Mouse (Mus musculus): ENCODE measurements around the gene Zfp958. TPM values are rescaled to one million over a fixed set of nuclear protein-coding genes. Genes with fewer than 3 reads are reported as not detected.

Gene Zfp958
- polyA plus RNA-seq, 1 experiment from 2014 or later = 9.8 TPM

- peak overlapping the region; percentile 71 for H3K4me2 ChIP-seq
- H3K27ac ChIP-seq (ENCODE audit: low read depth, low read length) = no peak overlapping the region
- no peaks in the 10 kb centered on the region for H3K36me3 ChIP-seq (ENCODE audit: control insufficient read depth, insufficient read depth, low read length)
- H3K4me3 ChIP-seq (ENCODE audit: low read depth, low read length) = peak overlapping the region; percentile 70
- H3K9ac ChIP-seq (ENCODE audit: low read depth, low read length) = peak overlapping the region; percentile 77
- DNase-seq (ENCODE audit: low spot score) (no peak), ATAC-seq (replicated peaks; ENCODE audit: low FRiP score) (no peak)
- no peaks in the 10 kb centered on the region for H3K27me3 ChIP-seq (replicated peaks; ENCODE audit: control insufficient read depth, insufficient read depth, low read length)
- 78% methylated on average over 8 of the region's 8 CpGs for WGBS
- H3K4me1 ChIP-seq (replicated peaks; ENCODE audit: control insufficient read depth, insufficient read depth, low read length) = no peaks in the 10 kb centered on the region; the same call in 1 of the 2 replicates
- H3K9me3 ChIP-seq (ENCODE audit: control insufficient read depth, low read length) = peaks cover 9% of the 10 kb centered on the region
Observed at GRCm38 (mm10) chr8:4678908-4679545, 66.1 kb downstream of the Zfp958 start.

GRCm38 (mm10) chr8:4679796-4680195 is 66.8 kb downstream of the Zfp958 start:
- 81% methylated on average over 3 of the region's 3 CpGs for WGBS
- Histone ChIP-seq H3K4me1 (replicated peaks; ENCODE audit: control insufficient read depth, insufficient read depth, low read length) (no peaks in the 10 kb centered on the region; the same call in 1 of the 2 replicates), H3K9ac (ENCODE audit: low read depth, low read length) (no peak overlapping the region), H3K36me3 (ENCODE audit: control insufficient read depth, insufficient read depth, low read length) (no peaks in the 10 kb centered on the region), H3K9me3 (ENCODE audit: control insufficient read depth, low read length) (peaks cover 9% of the 10 kb centered on the region), H3K4me2 (no peak overlapping the region), H3K27me3 (replicated peaks; ENCODE audit: control insufficient read depth, insufficient read depth, low read length) (no peaks in the 10 kb centered on the region), H3K27ac (ENCODE audit: low read depth, low read length) (no peak overlapping the region), H3K4me3 (ENCODE audit: low read depth, low read length) (no peak overlapping the region)
- ATAC-seq (replicated peaks; ENCODE audit: low FRiP score) (no peak), DNase-seq (ENCODE audit: low spot score) (no peak)

Other genes starting within 250 kb of the Zfp958 start
- gene Cers4, start 120.1 kb upstream of the Zfp958 start, polyA plus RNA-seq (2014; fragmentation: Nextera tagmentation; extraction: Ambion mirVana) = 5.8 and 6.3 TPM in 2 replicates
- 65.9 and 85.2 TPM in 2 replicates for gene Shcbp1, start 166.4 kb downstream of the Zfp958 start, polyA plus RNA-seq (2014; fragmentation: Nextera tagmentation; extraction: Ambion mirVana)

Data from liver, embryonic 11.5 days (tissue).